Mouse (Mus musculus) heart, postnatal 14 days (tissue): ENCODE data around the gene E2f3. TPM values are rescaled to one million over a fixed set of nuclear protein-coding genes. Genes with fewer than 3 reads are reported as not detected.
A peak's percentile ranks its signal among the peaks of the same experiment; 100 is the strongest.

ENCODE experiments used
- DNase-seq, 2 experiments: peaks; one replicate each; pipeline ENCODE4 v3.0.0; 2021 to 2022
- intact Hi-C: fragments of 180-260 bp; cut with DNase I; formaldehyde crosslinking; loops from one replicate; pipeline ENCODE4 v1.15.1; 2025
- long read RNA-seq, 2 experiments: library from polyadenylated mRNA; stranded (forward); transcript quantifications; one replicate each; pipeline ENCODE4 v2.0.0; 2021
- total RNA-seq, 2 experiments: library from RNA; stranded (reverse); gene quantifications; 2 replicates each; pipeline ENCODE4 v1.2.3; 2021

E2f3 gene
- 1 to 10 TPM; 8.8 to 9.0 TPM for total RNA-seq
- long read RNA-seq, experiment 1, partial matches to known transcripts = 0 of 2 reads
- long read RNA-seq, experiment 1, other reads (novel, unspliced or antisense) = 2 of 2 reads
- long read RNA-seq, experiment 2, partial matches to known transcripts = 0 of 3 reads
- long read RNA-seq, experiment 2, other reads (novel, unspliced or antisense) = 3 of 3 reads

DNA sequence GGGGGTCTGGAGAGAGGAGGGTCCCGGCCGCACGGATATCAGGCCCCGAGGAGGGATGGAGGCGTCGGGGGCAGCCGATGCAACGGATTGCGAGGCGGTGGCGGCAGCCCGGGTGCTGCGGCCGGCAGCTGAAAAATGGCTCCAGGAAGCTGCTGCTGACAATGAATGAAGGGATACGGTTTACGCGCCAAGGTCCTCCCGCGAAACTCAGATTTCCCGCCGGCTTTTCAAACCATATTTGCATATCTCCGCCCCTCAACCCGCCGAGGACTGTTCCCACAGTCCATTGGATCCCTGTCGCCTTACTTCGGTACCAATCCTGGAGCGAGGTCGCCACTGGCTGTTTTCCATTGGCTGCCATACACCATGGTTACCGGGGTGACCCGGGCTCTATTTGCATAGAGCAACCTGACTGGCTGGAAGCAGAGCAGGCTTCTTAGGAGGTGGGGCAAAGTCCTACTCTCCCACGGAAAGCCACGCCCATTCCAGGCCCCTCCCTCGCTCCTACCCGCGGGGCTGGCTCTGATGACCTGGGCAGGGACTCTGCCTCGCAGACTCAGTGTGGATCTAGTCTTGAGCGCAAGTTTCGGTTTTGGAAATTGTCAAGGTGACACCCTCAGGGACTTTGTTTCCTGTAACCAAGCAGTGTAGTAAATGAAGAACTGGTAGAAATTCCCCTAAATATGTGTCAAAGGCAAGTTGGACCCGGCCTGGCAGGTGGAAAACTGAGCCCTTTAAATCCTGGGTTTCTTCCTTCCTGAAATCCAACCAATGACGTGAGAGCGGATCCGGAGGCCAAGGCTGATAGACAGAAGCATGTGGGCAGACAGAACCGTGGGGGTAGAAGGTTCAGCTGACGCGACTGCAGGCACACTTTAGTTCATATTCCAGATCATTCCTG lies at the start of gene E2f3:
Gene E2f3, minus strand, starts transcription at position 209 of the 901 bp plus-strand sequence.
- intact Hi-C loops = loop anchor here (2.0 to 10.0 kb wide), 5 partner anchors 96 to 1231 kb away; partner anchors contain the start of genes Cdkal1 and Sox4
- DNase-seq = peak; percentile 95 to 98

DNA sequence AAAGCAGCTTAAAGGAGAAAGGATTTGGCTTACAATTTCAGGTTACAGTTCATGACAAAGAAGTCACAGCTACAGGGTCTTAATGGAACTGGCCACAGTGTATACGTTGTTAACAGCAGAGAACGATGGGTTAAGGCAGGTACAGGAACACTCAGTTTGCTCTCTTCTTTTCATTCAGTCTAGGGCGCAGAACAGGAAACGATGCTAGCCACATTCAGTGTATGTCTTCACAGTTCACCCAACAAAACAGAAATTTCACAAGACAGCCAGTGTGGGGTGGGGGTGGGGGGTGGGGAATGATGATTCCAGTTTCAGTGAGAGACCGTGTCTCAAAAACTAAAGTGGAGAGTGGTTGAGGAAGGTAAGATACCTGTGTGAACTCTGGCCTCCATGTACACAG lies 48.7 kb upstream of the E2f3 start:
- intact Hi-C loops = no loop called here
- DNase-seq = no peak

DNA sequence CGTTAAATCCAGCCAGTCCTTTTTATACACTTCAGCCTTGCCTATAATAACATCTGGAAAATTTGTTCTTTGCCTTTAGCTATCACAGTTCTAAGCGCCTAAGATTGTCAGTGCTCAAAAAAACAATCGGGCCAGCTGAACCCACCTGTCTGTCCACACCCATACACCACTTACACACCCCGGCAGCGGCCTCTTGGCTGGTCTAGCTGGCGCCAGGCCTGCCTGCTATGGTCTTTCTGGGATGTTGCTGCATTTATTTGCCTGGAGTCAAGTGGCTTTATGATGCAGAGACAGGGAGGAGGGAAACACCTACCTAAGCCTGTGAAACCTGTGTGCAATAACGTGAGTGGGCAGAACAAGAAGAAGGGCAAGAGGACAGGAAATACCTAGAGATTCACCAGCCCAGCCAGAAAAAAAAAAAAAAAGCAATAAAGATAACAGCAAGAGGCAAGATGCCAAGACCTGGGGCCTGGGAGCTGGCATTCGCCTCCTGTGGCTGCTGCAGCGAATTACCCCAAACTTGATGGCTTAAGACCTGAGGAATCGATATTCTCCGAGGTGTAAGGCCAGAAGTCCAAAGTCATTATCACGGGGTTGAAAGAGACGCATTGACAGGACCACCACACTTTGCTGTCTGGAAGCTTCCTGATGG lies 45.9 kb upstream of the E2f3 start:
- intact Hi-C loops = no loop called here
- DNase-seq = peak in 1 of 2 experiments; percentile 9

DNA sequence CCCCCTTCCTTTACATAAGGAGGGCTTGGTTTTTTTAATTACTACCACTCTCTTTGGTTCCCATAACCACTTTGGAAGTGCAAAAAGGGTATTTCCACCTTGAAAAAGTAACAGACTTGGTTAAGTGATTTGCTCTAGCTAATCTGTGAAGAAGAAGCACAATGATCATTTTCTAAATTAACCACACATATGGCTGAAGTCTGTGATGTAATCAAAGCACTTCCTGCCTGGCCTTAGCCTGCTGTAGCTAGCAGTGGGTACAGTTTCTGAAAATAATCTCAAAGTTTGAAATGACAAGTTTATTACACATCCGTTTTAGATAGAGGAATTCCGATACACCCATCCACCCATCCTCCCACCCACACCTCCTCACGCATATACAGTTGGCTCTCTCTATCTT lies 42.0 kb upstream of the E2f3 start:
- intact Hi-C loops = no loop called here
- DNase-seq = no peak

DNA sequence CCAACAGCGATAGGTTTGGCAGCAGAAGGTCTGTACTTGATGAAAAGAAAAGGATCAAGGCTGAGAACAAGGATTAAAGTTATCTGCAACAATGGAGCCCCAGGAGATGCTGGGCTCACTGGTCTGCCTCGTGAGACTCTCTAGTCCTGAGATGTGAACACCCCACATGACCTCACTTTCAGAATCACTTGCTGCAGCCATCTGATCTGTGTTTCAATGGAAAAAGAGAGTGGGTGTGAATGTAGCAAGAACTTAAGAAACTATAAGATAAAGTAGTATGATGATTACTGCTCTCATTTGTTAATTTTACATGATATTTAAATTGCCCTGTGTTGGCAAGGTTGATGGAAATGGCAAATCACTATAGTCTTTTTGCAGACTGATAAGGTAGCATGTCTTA lies 36.6 kb upstream of the E2f3 start:
- intact Hi-C loops = no loop called here
- DNase-seq = no peak

DNA sequence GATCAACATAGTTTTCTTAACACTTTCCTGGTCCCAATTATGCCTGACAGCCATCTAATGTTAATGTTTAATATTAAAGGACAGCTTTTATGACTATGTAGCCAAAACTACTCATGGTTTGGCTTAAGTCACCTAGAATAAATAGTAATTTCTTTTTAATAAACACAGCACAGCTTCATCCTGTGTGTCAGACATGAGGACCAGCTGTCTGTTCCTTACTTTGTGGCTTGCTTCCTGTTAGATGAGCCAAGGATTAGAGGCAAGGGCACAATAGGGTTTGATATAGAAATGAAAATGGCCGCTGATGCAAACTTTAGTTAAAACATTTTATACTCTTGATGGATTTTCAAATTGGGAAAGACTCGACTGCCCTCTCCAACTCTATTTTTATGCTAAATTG lies 32.7 kb upstream of the E2f3 start:
- intact Hi-C loops = no loop called here
- DNase-seq = no peak

DNA sequence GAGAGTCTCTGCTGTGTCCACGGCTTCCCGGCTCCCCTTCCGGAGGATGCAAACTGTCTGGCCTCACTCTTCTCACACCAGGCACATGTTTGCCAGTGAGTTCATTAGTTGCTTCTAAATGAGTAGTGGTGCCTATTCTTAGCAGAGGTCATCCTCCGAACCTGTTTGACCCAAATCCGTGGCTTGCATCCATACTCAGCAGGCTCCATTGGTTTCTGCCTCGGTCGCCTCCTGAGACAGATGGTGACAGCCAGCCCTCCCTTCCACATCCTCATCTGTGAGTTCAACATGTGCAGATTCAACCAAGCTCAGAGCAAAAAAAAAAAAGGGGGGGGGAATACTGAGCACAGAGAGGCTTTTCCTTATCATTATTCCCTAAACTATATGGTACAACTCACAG lies 31.7 kb upstream of the E2f3 start:
- intact Hi-C loops = no loop called here
- DNase-seq = no peak

DNA sequence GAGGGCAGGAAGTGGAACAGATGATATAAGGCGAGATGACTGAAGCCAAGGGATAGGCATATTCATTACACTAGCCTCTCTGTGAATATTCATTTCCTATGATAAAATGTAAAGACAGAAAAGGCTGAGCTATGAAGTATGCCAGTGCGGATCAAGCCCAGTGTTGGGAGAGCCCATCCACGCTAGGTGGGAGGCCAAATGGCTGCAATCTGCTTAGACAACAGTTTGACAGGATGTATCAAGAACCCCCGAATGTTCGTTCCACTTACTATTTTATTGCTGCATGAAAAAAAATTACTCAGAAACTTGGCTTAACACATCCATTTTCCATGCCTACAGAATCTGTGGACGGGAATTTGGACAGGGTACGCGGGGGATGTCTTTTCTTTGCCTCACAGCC lies 28.7 kb upstream of the E2f3 start:
- intact Hi-C loops = no loop called here
- no peak for DNase-seq

DNA sequence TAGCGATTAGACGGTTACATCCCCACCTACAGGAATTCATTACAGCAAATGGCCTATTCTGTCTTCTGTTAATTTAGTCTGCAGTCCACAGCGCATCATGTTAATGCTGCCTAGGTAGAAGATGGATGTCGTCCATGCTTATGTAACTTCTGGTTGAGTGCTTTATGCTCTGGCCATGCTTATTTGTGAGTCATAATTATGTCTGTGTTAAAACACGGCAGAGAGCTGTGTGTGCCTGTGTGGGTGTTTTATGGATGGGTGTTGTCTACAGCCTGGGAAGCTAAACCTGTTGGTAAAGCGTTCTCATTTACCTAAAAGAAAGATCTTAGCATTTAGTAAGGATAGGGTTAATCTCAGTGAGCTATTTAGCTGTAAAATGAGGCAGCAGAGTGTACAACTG lies 26.4 kb upstream of the E2f3 start:
- DNase-seq = no peak
- intact Hi-C loops = no loop called here

DNA sequence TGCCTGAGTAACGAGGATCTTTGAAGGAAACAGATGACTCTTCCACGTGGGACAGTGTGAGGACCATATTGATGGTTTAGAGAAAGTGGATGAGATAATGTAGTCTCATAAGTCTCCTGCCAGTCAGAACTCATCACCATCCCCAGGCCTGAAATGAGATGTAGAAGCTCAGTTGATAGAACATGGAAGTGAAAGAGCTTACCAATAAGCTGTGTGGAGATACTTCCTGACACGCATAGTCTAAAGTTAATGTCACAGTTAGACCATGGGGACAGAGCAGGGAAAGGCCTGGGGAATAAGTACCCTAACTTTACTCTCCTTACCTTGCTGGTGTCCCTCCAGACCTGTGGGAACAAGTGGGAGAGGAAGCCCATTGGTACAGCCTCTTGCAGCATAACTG lies 22.9 kb upstream of the E2f3 start:
- DNase-seq = no peak
- intact Hi-C loops = no loop called here

DNA sequence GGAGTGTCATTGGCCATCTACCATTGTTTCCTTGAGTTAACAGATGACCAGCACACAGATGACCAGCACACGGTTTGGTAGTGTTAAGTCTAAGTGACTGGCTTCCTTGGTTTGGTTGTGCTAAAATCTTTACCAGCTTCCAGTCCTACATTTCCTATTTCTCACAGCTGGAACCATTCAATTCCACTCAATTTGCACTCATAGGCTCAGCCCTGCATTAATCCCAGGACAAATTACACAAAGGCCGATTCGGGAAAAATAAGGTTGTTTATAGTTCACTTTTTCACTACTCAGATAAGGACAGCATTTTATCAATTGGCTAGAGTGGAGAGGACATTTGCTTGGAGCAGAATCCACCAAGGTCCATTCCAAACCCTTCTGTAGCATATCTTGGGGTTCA lies 19.6 kb upstream of the E2f3 start:
- intact Hi-C loops = no loop called here
- no peak for DNase-seq

DNA sequence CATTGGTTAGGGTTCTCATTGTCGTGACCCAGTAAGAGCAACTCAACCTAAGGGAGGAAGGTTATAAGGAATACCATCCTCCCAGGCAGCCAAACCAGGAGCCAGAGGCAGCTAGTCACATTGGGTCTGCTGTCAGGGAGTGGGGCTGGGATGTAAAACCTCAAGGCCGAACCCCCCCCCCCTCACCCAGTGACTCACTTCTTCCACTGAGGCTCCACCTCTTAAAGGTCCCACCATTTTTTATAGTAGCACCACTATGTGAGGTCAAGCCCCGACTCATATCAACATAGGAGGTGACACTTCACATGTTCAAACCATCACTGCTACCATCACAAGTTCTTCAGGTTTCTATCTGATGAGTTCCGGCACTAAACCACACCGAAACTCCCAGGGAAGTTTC lies 19.0 kb upstream of the E2f3 start:
- no peak for DNase-seq
- intact Hi-C loops = no loop called here

DNA sequence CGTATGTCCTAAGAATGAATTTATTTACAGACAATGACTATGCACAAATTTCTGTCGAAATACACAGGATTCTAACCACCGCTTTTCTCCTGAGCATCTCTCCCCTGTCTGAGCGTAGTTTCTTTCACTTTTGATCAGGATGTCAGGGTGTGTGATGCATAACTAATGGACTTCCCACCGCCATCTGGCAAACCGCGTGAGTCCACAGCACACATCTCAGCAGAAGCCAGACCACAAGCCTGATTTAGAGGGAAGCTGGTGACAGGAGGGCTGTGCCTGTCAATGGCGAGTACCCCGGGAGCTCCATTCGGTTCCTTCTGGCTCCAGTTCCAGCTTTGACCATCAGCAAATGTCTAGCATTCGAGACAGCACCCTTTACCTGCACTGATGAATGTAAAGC lies 17.3 kb upstream of the E2f3 start:
- intact Hi-C loops = no loop called here
- DNase-seq = no peak

DNA sequence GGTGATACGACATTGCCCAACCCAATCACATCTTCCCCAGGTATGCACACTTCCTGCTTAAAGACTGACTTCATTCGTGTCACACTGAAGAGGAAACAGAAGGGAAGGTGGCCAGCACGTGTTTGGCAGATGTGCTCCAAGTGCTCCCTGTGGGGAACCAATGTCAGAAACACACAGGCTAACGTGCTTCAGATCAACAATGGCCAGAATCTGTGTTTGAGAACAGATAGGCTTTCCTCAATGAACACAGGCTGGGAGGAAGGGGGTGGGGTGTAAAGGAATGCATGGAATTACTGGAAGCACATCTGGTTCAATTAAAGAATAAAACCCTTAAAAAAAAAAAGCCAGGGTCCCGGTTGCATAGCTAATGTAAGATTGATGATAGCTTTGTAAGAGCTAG lies 15.2 kb upstream of the E2f3 start:
- intact Hi-C loops = no loop called here
- no peak for DNase-seq

DNA sequence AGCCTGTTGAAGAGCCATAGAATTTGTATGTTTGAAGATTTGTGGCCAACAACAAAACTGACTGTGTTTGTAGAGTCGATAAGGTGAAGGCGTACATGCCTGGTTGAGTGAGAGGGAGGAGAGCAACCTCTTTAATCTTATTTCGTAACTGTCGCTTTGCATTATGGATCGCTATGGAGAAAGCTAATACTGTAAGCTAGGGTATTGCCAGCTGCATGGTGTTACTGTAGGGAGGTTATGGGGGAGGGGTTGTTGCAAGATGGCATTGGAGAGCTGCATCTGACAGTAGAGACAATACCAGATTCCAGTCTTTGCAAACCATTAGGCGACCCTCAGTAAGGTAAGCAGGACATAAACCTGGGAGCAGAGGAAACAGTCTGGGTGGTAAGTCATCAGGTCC lies 2.1 kb upstream of the E2f3 start:
- intact Hi-C loops = loop anchor here (2.0 to 10.0 kb wide), 5 partner anchors 94 to 1233 kb away; partner anchors contain the start of genes Cdkal1 and Sox4
- no peak for DNase-seq

DNA sequence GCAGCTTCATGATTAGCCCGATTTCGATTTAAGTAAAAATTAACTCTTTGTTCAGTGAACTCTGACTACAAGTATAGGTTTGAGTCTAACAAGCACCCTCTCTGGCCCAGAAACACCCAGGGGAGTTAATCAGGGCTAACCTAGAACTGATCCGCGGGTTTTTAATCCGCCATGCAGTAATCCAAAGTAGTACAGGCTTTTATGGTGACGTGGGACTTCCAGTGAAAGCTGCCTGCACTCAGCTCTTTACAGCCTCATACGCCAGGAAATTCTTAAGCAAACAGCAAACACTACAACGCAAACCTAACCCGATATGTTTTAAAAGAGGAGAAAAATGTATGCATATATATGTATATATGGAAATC lies 875 bp upstream of the E2f3 start:
- DNase-seq = no peak
- intact Hi-C loops = loop anchor here (2.0 to 10.0 kb wide), 5 partner anchors 96 to 1232 kb away; partner anchors contain the start of genes Cdkal1 and Sox4

DNA sequence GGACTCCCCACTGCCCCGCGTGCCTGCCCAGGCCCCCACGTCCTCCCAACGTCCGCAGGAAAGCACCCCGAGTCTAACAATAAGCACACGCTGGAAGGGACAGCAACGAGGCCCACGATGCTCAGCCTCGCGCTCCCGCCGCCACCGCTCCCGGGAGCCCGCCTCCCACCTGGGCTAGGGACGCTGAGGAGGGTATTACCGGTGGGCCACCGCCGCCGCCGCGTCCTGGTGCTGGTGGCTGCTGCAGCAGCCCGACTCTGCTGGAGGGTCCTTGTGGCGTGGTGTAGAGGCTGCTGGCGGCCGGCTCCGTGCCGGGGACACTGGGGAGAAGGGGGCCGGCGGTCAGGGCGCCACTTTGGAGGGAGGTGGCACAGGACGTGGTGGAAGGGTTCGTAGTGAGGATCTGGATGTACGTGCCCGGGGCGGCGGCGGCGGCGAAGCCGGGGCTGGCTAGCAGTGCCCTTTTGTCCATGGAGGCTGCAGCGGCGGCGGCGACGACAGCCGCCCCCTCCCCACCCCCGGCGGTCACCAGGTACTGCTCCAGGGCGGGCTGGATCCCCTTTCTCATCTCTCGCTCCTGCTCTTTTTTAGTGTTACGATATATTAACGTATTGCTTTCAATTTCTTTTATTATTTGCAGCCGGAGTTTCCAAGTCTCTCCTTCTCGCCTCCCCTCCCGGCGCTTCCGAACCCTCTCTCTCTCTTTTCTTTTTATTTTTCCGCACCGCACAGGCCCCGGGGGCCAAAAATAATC lies 585 bp downstream of the E2f3 start:
- intact Hi-C loops = loop anchor here (5.0 to 10.0 kb wide), 4 partner anchors 97 to 1230 kb away; partner anchors contain the start of gene Sox4
- DNase-seq = peak; percentile 37 to 42

DNA sequence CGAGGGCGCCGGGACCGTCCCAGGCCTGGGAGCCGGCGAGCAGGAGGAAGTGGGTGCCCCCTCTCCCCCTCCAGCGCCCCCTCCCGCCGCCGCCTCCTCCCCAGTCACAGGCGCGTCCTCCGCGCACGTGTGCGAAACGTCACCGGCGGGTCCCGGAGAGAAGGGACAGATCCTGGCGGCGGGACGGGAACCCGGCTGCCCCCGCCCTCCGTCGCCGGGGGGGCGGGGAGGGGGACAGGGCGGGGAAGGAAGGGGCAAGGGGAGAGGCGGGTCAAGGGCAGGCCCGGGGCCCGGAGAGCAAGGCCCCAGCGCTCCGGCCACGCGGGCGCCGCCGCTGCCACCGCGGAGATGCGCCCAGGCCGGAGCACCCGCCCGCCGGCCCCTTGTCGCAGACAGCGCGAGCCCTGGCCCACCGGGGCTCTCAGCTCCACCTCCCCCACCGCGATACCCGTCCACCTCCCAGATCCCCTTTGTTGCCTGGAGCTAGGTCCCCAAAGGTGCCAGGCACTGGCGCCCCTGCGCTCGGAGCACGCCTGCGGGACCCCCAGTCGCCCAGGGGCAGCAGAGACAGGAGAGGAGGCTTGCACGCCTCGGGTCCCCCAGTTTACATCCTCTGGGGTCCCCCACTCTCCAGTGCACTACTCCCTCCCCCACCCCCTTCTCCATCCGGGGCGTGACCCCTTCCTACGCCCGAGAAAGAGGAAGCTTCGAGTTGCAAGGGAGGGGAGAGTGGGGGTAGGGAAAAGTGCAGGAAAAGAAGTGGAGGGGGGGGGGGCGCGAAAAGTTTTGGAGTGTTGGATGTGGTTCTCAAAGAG lies 1.4 kb downstream of the E2f3 start:
- intact Hi-C loops = loop anchor here (5.0 to 10.0 kb wide), 5 partner anchors 62 to 1230 kb away; partner anchors contain the start of gene Sox4

DNA sequence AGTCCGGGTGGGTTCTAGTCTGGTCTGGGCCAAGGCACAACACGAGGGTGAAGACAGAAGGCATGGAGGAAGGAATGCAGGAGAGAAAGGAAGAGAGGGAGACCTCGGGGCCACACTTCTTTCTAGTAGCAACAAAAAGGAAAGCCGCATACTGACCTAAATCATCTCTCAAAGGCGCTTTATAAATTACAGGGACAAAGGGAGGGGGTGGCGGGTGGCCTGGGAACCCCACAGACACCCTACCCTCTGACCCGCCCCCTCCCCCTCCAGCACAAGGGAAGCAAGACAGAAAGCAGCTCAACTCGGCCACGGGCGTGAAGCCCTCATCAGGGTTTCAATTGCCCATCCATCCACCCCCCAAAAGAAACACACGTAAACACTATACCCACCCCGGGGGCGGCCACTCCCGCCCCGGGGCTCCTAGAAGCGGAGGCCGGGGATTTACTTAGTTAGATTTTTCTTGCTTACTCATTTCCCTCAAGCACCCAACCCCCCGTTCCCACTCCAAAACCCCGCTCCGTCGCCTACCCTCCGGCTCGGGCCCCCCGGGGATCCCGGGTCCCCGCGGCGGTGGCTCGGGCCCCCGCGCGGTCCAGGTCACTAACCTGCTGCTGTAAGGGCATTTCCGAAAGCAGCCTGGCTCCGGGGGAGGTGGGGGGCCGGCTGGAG lies 2.2 kb downstream of the E2f3 start:
- intact Hi-C loops = loop anchor here (5.0 to 10.0 kb wide), 3 partner anchors 61 to 1229 kb away; no protein-coding TSS in a partner anchor
- DNase-seq = no peak

More for the DNA sequence above, 1.4 kb downstream of the E2f3 start:
- DNase-seq = peak; percentile 88
